Comparison of ENCODE assay signal across 8 mouse cellular contexts in genomic region chr11:97343619-97344018, GRCm38 (mm10). TPM values are rescaled to one million over a fixed set of nuclear protein-coding genes. Genes with fewer than 3 reads are reported as not detected.
DNase-seq lines count a peak whose midpoint lies in the region; ATAC-seq and TF ChIP-seq lines count a peak whose summit lies in the region.

No protein-coding gene starts in this region.

- no peak overlapping the region for H3K9ac ChIP-seq in ES-E14 (ENCODE audit: insufficient read depth, low read depth, low read length, poor library complexity, severe bottlenecking)
- H3K9ac ChIP-seq in limb, embryonic 12.5 days (replicated peaks), result no peak overlapping the region; the same call in 1 of the 2 replicates
- no peak overlapping the region for H3K9ac ChIP-seq in forebrain, embryonic 14.5 days (ENCODE audit: low read length)

- peak overlapping the region; percentile 17 for H3K4me3 ChIP-seq in erythroblast, embryonic 14.5 days (replicated peaks)
- H3K4me3 ChIP-seq in ES-E14 (ENCODE audit: insufficient read depth in 1 of 2, low read depth in 1 of 2, low read length in 2 of 2, poor library complexity in 1 of 2, severe bottlenecking in 1 of 2) (peak overlapping the region; percentile 27 to 54; a peak in 3 of 4 replicates), myocyte (no peak overlapping the region)
- H3K4me3 ChIP-seq in limb, embryonic 12.5 days (replicated peaks), result no peak overlapping the region
- no peak overlapping the region for H3K4me3 ChIP-seq in forebrain, embryonic 14.5 days (ENCODE audit: low read depth, low read length)

- H3K79me2 ChIP-seq in myocyte (ENCODE audit: control insufficient read depth, insufficient read depth), result no peaks in the 10 kb centered on the region

- ATAC-seq in erythroblast, adult 5-6 weeks (replicated peaks; ENCODE audit: low FRiP score, poor library complexity, severe bottlenecking), result no peak
- 0 out of 2 replicates have a peak, but pooled peaks have one; percentile 6 for ATAC-seq in limb, embryonic 12.5 days (ENCODE audit: insufficient number of reproducible peaks, insufficient read depth, low FRiP score, low TSS enrichment, low read depth)
- no peak for ATAC-seq in forebrain, embryonic 14.5 days

- peak overlapping the region; percentile 30 for H3K4me2 ChIP-seq in limb, embryonic 12.5 days
- peak overlapping the region; percentile 52 for H3K4me2 ChIP-seq in myocyte (ENCODE audit: low read depth)
- H3K4me2 ChIP-seq in forebrain, embryonic 14.5 days (ENCODE audit: low read length), result no peak overlapping the region

- no peak for TF ChIP-seq POLR2A in myocyte (IDR thresholded peaks at IDR 0.05; ENCODE audit: insufficient read length, low read depth)

- 32% methylated on average over 17 of the region's 17 CpGs for WGBS in limb, embryonic 12.5 days
- WGBS in forebrain, embryonic 14.5 days, result 28% methylated on average over 17 of the region's 17 CpGs

- no peak overlapping the region for H3K27ac ChIP-seq in ES-E14 (ENCODE audit: insufficient read depth, low read depth, low read length, poor library complexity, severe bottlenecking)
- H3K27ac ChIP-seq in limb, embryonic 12.5 days, result no peak overlapping the region
- H3K27ac ChIP-seq in forebrain, embryonic 14.5 days (ENCODE audit: low read depth, low read length), result no peak overlapping the region

- H3K4me1 ChIP-seq in erythroblast, embryonic 14.5 days (ENCODE audit: control insufficient read depth), result peaks cover 8% of the 10 kb centered on the region
- no peaks in the 10 kb centered on the region; a peak in 1 of 4 replicates for H3K4me1 ChIP-seq in ES-E14 (ENCODE audit: control insufficient read depth in 2 of 2, insufficient read depth in 2 of 2, low read length in 2 of 2, poor library complexity in 1 of 2)
- peaks cover 16% of the 10 kb centered on the region for H3K4me1 ChIP-seq in limb, embryonic 12.5 days (replicated peaks)
- H3K4me1 ChIP-seq in forebrain, embryonic 14.5 days (ENCODE audit: control insufficient read depth, insufficient read depth, low read length), result 0 out of 2 replicates have a peak, but pooled peaks cover 7% of the 10 kb centered on the region

- no peak overlapping the region for H3ac ChIP-seq in myocyte (ENCODE audit: control insufficient read depth, insufficient read length)

- H3K9me3 ChIP-seq in erythroblast, embryonic 14.5 days (ENCODE audit: control insufficient read depth, low read length), result no peaks in the 10 kb centered on the region
- no peaks in the 10 kb centered on the region for H3K9me3 ChIP-seq in ES-E14 (ENCODE audit: control insufficient read depth, insufficient read depth, low read depth, low read length)
- H3K9me3 ChIP-seq in limb, embryonic 12.5 days, result no peaks in the 10 kb centered on the region
- no peaks in the 10 kb centered on the region for H3K9me3 ChIP-seq in forebrain, embryonic 14.5 days (replicated peaks; ENCODE audit: control insufficient read depth, low read length)

- no peak for DNase-seq in ES-E14 (ENCODE audit: low read depth, low spot score)
- DNase-seq in gastrocnemius, postnatal 25 days, result peak; percentile 29
- no peak for DNase-seq in forebrain, embryonic 14.5 days (ENCODE audit: low spot score)
- DNase-seq in left cerebral cortex, postnatal 36 days (ENCODE audit: low spot score in 2 of 2), result no peak

- in situ Hi-C loops in ES-E14 (cut with MboI; ENCODE audit: low sequenced_read_pairs in 2 of 2, unreplicated experiment in 2 of 2), result no loop called here

- intact Hi-C loops in left cerebral cortex, postnatal 36 days (cut with DNase I), result no loop called here

- H3K36me3 ChIP-seq in erythroblast, embryonic 14.5 days (ENCODE audit: control insufficient read depth), result no peaks in the 10 kb centered on the region
- no peaks in the 10 kb centered on the region; the same call in 1 of the 2 replicates for H3K36me3 ChIP-seq in ES-E14 (ENCODE audit: control insufficient read depth, insufficient read depth, low read length, poor library complexity, severe bottlenecking)
- no peaks in the 10 kb centered on the region for H3K36me3 ChIP-seq in limb, embryonic 12.5 days
- H3K36me3 ChIP-seq in myocyte (ENCODE audit: control insufficient read depth, insufficient read depth), result no peaks in the 10 kb centered on the region
- H3K36me3 ChIP-seq in forebrain, embryonic 14.5 days (ENCODE audit: control insufficient read depth, insufficient read depth, low read length), result no peaks in the 10 kb centered on the region

- H3K27me3 ChIP-seq in erythroblast, embryonic 14.5 days (ENCODE audit: control insufficient read depth), result peaks cover 32% of the 10 kb centered on the region
- H3K27me3 ChIP-seq in limb, embryonic 12.5 days, result peaks cover 16% of the 10 kb centered on the region
- no peaks in the 10 kb centered on the region for H3K27me3 ChIP-seq in myocyte (ENCODE audit: control insufficient read depth, insufficient read depth, insufficient read length)
- no peaks in the 10 kb centered on the region for H3K27me3 ChIP-seq in forebrain, embryonic 14.5 days (replicated peaks; ENCODE audit: control insufficient read depth, insufficient read depth, low read length)

TF ChIP-seq in ES-E14, 5 proteins besides CTCF, POLR2A, EP300 and RAD21:
- TF ChIP-seq HCFC1 (IDR thresholded peaks at IDR 0.05; ENCODE audit: borderline replicate concordance, insufficient read depth, low read length), result no peak
- no peak for TF ChIP-seq ZNF384 (IDR thresholded peaks at IDR 0.05; ENCODE audit: low read depth, low read length)
- no peak for TF ChIP-seq MAFK (IDR thresholded peaks at IDR 0.05; ENCODE audit: insufficient read depth, low read depth, low read length)
- no peak for TF ChIP-seq ZC3H11A (IDR thresholded peaks at IDR 0.05; ENCODE audit: borderline replicate concordance, low read depth, low read length)
- no peak for TF ChIP-seq CHD2 (IDR thresholded peaks at IDR 0.05; ENCODE audit: low read depth, low read length)

TF ChIP-seq in myocyte, 11 proteins besides CTCF, POLR2A, EP300 and RAD21:
- TF ChIP-seq POLR2AphosphoS2 (IDR thresholded peaks at IDR 0.05; ENCODE audit: insufficient read length, low read depth) (no peak), E2F4 (IDR thresholded peaks at IDR 0.05; ENCODE audit: insufficient read depth) (no peak), USF1 (IDR thresholded peaks at IDR 0.05; ENCODE audit: low read depth) (no peak), TCF3 (IDR thresholded peaks at IDR 0.05; ENCODE audit: insufficient read length, low read depth) (peak; percentile 23), MYOG (IDR thresholded peaks at IDR 0.05; ENCODE audit: control insufficient read depth in 1 of 3, insufficient read depth in 1 of 3, insufficient read length in 2 of 3, low read depth in 2 of 3) (peak in 2 of 3 experiments; percentile 84 to 85), TCF12 (IDR thresholded peaks at IDR 0.05; ENCODE audit: insufficient read depth, poor library complexity, severe bottlenecking) (no peak), MAX (IDR thresholded peaks at IDR 0.05; ENCODE audit: low read depth) (no peak), MYOD1 (IDR thresholded peaks at IDR 0.05; ENCODE audit: control insufficient read depth in 1 of 3, insufficient read length in 2 of 3, low read depth in 2 of 3) (peak in 2 of 3 experiments; percentile 73 to 85), CEBPB (IDR thresholded peaks at IDR 0.05; ENCODE audit: insufficient read depth, poor library complexity, severe bottlenecking) (no peak)

RNA-seq across cellular contexts. Expression of gene Gpr179, which starts 8.3 kb away (rescaled TPM):
- polyA plus RNA-seq in erythroblast, embryonic 14.5 days (2012), result not detected in 2 replicates
- not detected in 2 replicates for total RNA-seq in erythroblast, adult 5-6 weeks (2015; ENCODE audit: low replicate concordance)
- not detected in 2 replicates for total RNA-seq in erythroblast, adult 5-6 weeks (2017; ENCODE audit: low replicate concordance)
- total RNA-seq in ES-E14 (2012; rRNA removed), result 0.31 and 0.53 TPM in 2 replicates
- under 1 TPM in 1 of 2 experiments, not detected in 1; 0.03 TPM for total RNA-seq in gastrocnemius, postnatal 25 days (2021)
- 0.05 and 0.14 TPM in 2 replicates for polyA plus RNA-seq in limb, embryonic 12.5 days (2016; fragmentation: Nextera tagmentation; extraction: Ambion mirVana)
- 0.08 TPM for polyA plus RNA-seq in myocyte (2012; fragmentation: generic; extraction: Trizol)
- 0.20 and 0.34 TPM in 2 replicates for polyA plus RNA-seq in forebrain, embryonic 14.5 days (2014; fragmentation: Nextera tagmentation; extraction: Ambion mirVana)
- total RNA-seq in left cerebral cortex, postnatal 36 days (2021), result under 1 TPM; 0.39 to 0.52 TPM

RNA-seq across cellular contexts. Expression of gene Socs7, which starts 18.7 kb away (rescaled TPM):
- polyA plus RNA-seq in erythroblast, embryonic 14.5 days (2012), result 0.19 and 0.24 TPM in 2 replicates
- total RNA-seq in erythroblast, adult 5-6 weeks (2015; ENCODE audit: low replicate concordance), result 1.0 and 3.1 TPM in 2 replicates
- total RNA-seq in erythroblast, adult 5-6 weeks (2017; ENCODE audit: low replicate concordance), result 2.0 and 3.1 TPM in 2 replicates
- 14.3 and 14.5 TPM in 2 replicates for total RNA-seq in ES-E14 (2012; rRNA removed)
- 10 to 100 TPM; 38.9 to 39.2 TPM for total RNA-seq in gastrocnemius, postnatal 25 days (2021)
- polyA plus RNA-seq in limb, embryonic 12.5 days (2016; fragmentation: Nextera tagmentation; extraction: Ambion mirVana), result 5.1 and 5.5 TPM in 2 replicates
- 19.8 TPM for polyA plus RNA-seq in myocyte (2012; fragmentation: generic; extraction: Trizol)
- 5.7 and 5.9 TPM in 2 replicates for polyA plus RNA-seq in forebrain, embryonic 14.5 days (2014; fragmentation: Nextera tagmentation; extraction: Ambion mirVana)
- 10 to 100 TPM; 78.0 to 87.2 TPM for total RNA-seq in left cerebral cortex, postnatal 36 days (2021)

RNA-seq across cellular contexts. Expression of gene Mrpl45, which starts 28.1 kb away (rescaled TPM):
- polyA plus RNA-seq in erythroblast, embryonic 14.5 days (2012), result 0.43 and 0.55 TPM in 2 replicates
- 3.6 and 7.3 TPM in 2 replicates for total RNA-seq in erythroblast, adult 5-6 weeks (2015; ENCODE audit: low replicate concordance)
- total RNA-seq in erythroblast, adult 5-6 weeks (2017; ENCODE audit: low replicate concordance), result 3.7 and 9.2 TPM in 2 replicates
- total RNA-seq in ES-E14 (2012; rRNA removed), result 53.8 and 76.8 TPM in 2 replicates
- 10 to 100 TPM; 34.3 to 41.6 TPM for total RNA-seq in gastrocnemius, postnatal 25 days (2021)
- polyA plus RNA-seq in limb, embryonic 12.5 days (2016; fragmentation: Nextera tagmentation; extraction: Ambion mirVana), result 51.2 and 53.5 TPM in 2 replicates
- polyA plus RNA-seq in myocyte (2012; fragmentation: generic; extraction: Trizol), result 36.3 TPM
- 42.2 and 43.4 TPM in 2 replicates for polyA plus RNA-seq in forebrain, embryonic 14.5 days (2014; fragmentation: Nextera tagmentation; extraction: Ambion mirVana)
- total RNA-seq in left cerebral cortex, postnatal 36 days (2021), result 10 to 100 TPM; 23.3 to 30.2 TPM

Comparison
In these comparisons a context has a peak if more than half of its experiments do, and no peak if none do; other contexts are left out.
1. H3K4me3 ChIP-seq: peak in erythroblast, embryonic 14.5 days (single experiment) and ES-E14 (2 of 2); none in limb, embryonic 12.5 days (single experiment), myocyte (single experiment) and forebrain, embryonic 14.5 days (single experiment).